Mouse (Mus musculus) adrenal gland, adult 8-10 months (tissue): Measurements from ENCODE around the gene Gm35315. TPM values are rescaled to one million over a fixed set of nuclear protein-coding genes. Genes with fewer than 3 reads are reported as not detected.
"Not testable (repeated sequence)": the region's sequence is repeated elsewhere in the genome, so short reads cannot be mapped to it uniquely, and the experiment has no call there.

Experiments
- DNase-seq: peaks from one replicate; pipeline ENCODE4 v3.0.0; 2022
- total RNA-seq, 4 experiments: library from RNA; stranded (reverse); gene quantifications; 2 replicates each; pipeline ENCODE4 v1.2.4; 2022

Gene Gm35315
- total RNA-seq, 4 experiments from 2014 or later: 0.52 to 2.7 (median 1.6) TPM

DNA sequence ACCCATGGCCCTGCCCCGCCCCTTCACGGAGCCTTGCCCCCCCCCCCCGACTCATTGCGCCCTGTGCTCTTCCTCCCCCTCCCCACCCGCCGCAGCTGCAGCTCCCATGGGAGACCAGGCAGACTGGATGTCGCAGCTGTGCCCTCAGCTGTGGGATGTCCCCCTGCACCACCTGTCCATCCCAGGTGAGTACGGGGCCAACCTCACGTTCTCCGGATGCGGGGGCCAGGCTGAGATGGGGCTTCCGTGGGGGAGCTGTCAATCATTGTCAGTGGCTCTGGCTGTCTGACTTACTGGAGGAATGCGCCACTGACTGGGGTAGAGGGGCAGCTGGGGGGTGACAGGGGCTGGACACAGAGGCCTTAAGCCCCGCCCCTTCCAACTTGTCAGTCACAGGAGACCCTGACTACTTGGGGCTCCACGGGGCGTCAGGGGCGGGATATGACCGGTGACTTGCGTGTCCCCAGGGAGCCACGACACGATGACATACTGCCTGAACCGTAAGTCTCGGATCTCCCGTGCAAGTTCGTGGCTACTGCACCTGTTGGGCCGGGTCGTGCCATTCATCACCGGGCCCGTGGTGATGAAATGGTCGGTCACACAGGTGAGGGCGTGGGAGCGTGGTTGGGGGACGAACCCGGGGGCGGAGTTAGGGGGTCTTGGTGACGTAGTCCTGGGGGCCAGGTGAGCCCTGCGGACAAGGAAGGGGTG, 6.9 kb upstream of the Gm35315 start:
- peak; percentile 15 for DNase-seq

DNA sequence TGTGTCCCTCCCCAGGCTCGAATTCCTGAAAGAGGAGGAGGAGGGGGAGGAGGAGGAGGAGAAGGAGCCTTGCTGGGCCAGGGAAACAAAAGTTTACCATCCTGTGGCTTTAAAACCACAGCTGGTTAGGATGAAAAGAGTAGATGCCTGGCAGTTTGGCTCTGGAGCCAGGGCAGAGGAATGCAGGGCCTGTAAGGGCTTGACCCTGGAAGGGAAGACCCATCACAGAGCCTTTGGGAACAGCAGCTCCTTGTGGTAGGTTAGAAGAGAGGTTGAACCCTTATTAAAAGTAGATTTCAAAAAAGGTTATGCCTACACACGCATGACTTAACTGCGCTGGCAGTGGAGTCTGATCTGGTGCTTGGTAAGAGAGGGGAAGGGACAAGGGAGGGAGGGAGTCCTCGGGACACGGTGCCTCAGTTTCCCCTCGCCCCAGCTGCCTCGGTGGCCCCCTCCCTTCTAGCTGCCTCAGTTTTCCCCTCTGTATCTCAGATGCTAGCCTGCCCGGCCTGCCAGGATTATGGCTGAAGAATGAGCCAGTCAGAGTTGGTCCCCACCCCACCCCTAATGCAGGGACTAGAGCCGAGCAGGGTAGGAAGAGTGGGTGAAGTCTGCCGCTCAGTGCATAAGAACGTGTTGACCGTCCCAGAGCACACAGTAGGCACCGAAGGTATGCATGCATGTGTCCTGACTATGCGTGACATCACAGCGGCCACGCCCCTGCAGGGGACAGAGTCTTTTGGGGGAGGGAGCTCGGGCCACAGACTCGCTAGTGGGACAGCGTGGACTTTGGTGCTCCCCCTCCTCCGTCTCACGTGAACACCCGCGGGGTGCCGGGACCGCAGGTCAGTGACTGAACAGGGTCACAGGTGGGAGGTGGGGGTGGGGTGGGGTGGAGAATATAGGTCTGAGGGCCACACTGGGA, 5.7 kb upstream of the Gm35315 start, which contains the start of gene Plcxd1:
TSS of gene Plcxd1 (plus strand) at position 314 of the 925 bp plus-strand sequence.
- peak; percentile 8 for DNase-seq

DNA sequence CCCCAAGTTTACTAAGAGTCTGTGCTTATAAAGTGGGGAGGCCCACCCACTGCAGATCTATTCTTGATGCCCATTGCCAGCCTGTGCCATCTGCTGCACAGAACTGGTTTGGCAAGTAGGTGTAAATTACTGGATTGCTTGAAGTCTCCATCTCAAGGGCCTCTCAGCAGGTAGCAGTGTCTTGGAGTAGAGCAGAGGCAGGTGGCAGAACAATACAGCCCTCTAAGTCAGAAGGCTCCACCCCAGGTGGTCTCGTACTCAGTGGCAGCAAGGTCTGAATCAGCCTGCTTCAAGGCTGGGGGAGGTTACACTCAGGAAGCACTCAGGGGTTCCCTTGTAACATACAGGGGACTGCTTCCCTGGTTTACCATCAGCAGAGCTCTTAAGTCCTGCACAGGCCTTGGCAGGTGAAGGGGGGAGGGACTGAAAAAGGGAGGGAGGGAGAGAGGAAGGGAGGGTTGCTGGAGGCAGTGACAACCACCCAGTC, 4.8 kb upstream of the Gm35315 start:
- DNase-seq: no peak

DNA sequence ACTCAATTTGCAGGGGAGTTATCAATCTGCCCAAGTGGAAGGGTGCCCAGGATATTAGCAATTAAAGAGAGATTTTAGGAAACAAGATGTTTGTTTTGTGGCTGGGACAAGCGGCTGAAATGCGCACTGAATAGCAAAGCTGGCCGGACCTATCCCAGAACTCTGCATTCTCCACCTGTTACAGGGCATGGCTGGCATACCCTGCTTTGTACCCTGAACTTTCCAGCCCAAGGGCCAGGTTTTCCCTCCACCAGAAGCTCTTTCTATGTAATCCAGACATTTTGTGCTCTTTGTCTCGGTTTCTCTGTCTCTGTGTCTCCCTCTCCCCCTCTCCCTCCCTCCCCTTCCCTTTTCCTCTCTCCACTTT, 610 bp upstream of the Gm35315 start:
- DNase-seq: no peak

DNA sequence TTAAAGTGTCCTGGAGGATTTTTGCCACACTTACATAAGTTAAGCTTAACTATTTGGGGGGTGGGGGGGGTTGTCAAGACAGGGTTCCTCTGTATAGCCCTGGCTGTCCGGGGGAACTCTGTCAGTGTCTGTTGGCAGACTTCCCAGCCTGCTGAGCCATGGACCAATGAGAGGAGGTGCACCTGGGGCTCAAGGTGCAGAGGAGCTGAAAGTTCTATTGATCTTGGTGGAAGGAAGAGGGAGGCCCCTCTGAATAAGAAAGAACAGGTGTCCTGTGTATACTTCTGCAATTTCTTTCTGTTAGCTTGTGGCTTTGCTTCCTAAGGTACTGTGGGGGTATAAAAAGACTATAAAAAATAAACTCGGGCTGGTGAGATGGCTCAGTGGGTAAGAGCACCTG, 2.7 kb downstream of the Gm35315 start:
- DNase-seq: no peak

DNA sequence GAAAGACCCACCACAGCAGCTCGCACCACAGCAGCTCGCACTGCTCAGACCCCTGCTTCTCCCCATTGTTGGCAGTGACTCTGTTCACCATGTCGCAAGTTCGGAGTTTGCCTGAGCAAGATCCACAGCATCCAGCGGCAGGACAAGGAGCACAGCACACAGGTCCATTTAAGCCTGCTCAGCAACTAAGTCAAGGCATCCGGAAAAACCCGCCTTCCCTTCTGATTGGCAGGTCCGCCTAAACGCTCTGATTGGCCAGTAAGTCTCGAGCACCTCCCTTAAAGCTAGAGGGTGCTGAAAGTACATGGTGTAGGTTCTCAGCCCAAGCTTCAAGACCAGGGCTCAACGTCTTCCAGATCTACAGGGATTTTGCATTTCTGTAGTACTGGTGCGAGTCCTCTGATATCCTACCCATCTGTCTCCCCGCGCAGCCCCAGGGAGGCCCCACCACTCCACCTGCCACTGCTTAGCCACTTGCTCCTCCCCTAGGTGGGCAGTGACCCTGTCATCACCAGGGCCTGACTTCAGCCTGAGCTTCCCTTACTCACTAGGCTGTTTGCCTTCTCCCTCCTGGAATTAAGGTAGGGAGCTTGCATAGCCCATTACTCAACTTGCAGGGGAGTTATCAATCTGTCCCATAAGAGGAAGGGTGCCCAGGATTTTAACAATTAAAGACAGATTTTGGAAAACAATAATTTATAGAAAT, 7.9 kb downstream of the Gm35315 start:
- no peak for DNase-seq

DNA sequence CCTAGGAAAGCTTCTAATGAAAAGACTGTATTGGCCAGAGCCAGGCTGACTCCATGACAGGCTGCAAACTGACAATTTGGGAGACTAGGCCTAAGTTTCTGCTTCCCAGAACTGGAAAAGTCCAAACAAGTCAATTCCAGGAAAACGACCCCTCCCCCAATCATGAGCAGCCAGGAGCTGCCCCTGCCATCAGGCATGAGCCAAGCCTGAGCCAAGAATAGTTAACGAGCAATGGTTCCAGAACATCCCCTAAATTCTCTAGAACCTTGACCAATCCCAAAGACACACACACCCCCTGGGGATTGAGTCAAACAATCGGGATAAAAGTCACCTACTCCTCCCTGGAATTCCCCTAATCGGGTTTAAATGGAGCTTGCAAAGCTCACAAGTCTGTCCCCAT, 11.3 kb downstream of the Gm35315 start:
- DNase-seq: no peak

DNA sequence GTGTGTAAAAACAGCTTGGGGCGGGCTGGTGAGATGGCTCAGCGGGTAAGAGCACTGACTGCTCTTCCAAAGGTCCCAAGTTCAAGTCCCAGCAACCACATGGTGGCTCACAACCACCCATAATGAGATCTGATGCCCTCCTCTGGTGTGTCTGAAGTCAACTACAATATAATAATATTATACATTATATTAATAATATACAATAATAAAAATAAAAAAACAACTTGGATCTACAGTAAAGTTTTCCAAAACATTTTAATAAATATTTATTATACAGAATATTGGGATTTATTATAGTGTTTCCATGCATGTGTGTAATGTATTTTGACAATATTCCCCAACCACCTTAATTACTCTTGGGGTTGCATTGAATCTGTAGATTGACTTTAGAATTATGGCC, 21.8 kb downstream of the Gm35315 start, which contains the start of gene Gm17655:
TSS of gene Gm17655 (minus strand) at position 101 of the 400 bp plus-strand sequence.
- DNase-seq: not testable (repeated sequence)

DNA sequence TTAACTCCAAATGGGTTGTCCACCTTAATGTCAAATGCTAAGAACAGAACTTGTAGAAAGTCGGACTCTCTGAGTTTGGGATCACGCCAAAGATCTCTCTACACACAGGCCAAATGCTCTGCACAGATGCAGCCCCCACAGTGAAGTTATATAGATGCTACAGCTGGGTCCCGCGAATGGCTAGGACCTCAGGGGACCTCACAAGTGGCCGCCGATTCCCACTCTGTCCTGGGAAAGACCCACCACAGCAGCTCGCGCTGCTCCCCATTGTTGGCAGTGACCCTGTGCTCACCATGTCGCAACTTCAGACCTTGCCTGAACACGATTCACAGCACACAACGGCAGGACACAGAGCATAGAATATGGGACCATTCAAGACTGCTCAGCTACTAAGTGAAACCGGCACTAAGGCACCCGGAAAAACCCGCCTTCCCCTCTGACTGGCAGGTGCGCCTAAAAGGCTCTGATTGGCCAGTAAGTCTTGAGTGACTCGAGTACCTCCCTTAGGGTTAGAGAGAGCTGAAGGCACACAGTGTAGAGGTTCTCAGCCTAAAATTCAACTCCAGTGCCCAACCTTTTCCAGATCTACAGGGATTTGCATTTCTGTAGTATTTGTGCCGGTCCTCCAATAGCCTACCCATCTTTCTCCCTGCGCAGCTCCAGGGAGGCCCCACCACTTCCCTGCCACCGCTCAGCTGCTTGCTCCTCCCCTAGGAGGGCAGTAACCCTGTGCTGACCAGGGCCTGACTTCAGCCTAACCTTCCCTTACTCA, 36.4 kb downstream of the Gm35315 start:
- peak; percentile 84 for DNase-seq

Other genes starting within 250 kb of the Gm35315 start
- gene Gm15446, start 171.0 kb downstream of the Gm35315 start, total RNA-seq: 10 to 100 TPM; 10.2 to 19.9 (median 15.1) TPM
- 10 to 100 TPM; 20.6 to 45.8 (median 33.3) TPM for gene Zfp932, start 97.9 kb downstream of the Gm35315 start, total RNA-seq
- 10 to 100 TPM in 1 of 4 experiments, 1 to 10 TPM in 3; 6.7 to 19.1 (median 8.3) TPM for gene Gm17655, start 21.9 kb downstream of the Gm35315 start, total RNA-seq
- under 1 TPM in 3 of 4 experiments, not detected in 1; 0.10 to 0.83 (median 0.22) TPM for gene Plcxd1, start 5.5 kb upstream of the Gm35315 start, total RNA-seq
- gene Gtpbp6, start 13.8 kb upstream of the Gm35315 start, total RNA-seq: 10 to 100 TPM; 58.4 to 73.9 (median 65.9) TPM
- 1 to 10 TPM; 5.7 to 9.0 (median 7.7) TPM for gene Zfp605, start 15.7 kb upstream of the Gm35315 start, total RNA-seq
- gene Chfr, start 41.4 kb upstream of the Gm35315 start, total RNA-seq: 10 to 100 TPM; 25.6 to 46.9 (median 37.0) TPM
- gene Golga3, start 82.3 kb upstream of the Gm35315 start, total RNA-seq: 10 to 100 TPM; 41.4 to 51.2 (median 47.0) TPM
- 10 to 100 TPM; 44.0 to 55.5 (median 52.7) TPM for gene Ankle2, start 136.6 kb upstream of the Gm35315 start, total RNA-seq
- gene Pgam5, start 175.5 kb upstream of the Gm35315 start, total RNA-seq: 10 to 100 TPM; 49.0 to 59.0 (median 56.8) TPM
- 10 to 100 TPM in 1 of 4 experiments, 1 to 10 TPM in 3; 6.2 to 15.7 (median 9.6) TPM for gene Pxmp2, start 191.8 kb upstream of the Gm35315 start, total RNA-seq
- gene Pole, start 191.9 kb upstream of the Gm35315 start, total RNA-seq: 1 to 10 TPM; 2.8 to 3.6 (median 3.1) TPM
- 1 to 10 TPM; 1.1 to 2.2 (median 1.5) TPM for gene P2rx2, start 248.8 kb upstream of the Gm35315 start, total RNA-seq